Mouse (Mus musculus) cerebellum, adult 2 months (tissue): ENCODE results near the gene Plekhb1.

Source experiments
- CTCF ChIP-seq: fragments of 200-500 bp; IDR thresholded peaks from 2 replicates; pipeline ENCODE4 v1.5.1; 2011; ENCODE audit warnings: low read depth, mild to moderate bottlenecking, control low read depth, low read length, moderate library complexity, borderline replicate concordance; ENCODE audit not compliant: insufficient read depth
- POLR2A ChIP-seq: fragments of 200-500 bp; IDR thresholded peaks from 2 replicates; pipeline ENCODE4 v1.6.1; 2011; ENCODE audit warnings: low read length, control low read depth, borderline replicate concordance; ENCODE audit not compliant: insufficient read depth

DNA sequence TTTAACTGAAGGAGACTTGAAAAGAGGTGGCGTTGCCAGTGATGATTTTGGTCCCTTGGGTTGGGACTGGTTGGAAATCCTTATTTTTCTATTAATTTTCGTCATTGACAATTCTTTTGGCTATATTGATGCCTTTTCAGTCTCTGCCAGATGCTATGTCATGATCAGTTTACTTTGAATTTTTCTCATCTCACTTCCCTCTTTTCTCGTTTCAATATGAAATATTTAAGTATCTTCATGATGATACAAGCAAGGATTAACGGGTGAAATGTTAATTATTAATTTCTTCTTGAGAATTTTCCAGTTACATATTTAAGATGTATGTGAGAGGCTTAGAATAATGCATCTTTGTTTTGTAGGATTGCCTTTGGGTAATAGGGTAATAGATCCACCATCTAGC is 53.3 kb downstream of the Plekhb1 start:
- TF ChIP-seq CTCF = no peak
- no peak for TF ChIP-seq POLR2A
